Mouse (Mus musculus): Measurements from ENCODE around the gene Sphk2.
"Not testable (repeated sequence)": the region's sequence is repeated elsewhere in the genome, so short reads cannot be mapped to it uniquely, and the experiment has no call there.

The Sphk2 gene

DNA sequence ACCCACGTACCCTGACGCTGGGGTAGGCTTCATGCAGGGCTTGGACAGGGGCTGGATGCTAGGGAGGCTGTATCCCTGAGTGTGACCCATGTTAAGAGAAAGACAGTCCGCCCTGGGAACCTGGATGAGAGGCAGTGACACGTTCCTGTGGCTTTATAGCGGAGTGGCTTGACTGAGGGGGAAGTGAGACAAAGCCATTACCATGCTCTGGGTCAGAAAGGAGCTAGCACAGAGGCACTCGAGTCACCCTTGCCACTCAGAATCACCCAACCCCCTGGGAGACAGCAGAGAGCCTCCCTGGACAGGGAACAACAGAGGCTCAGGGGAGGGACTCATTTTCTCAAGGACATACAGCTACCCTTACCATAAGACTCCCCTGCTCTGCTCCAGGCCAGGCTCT is 28.7 kb downstream of the Sphk2 start:
- no peak for DNase-seq

DNA sequence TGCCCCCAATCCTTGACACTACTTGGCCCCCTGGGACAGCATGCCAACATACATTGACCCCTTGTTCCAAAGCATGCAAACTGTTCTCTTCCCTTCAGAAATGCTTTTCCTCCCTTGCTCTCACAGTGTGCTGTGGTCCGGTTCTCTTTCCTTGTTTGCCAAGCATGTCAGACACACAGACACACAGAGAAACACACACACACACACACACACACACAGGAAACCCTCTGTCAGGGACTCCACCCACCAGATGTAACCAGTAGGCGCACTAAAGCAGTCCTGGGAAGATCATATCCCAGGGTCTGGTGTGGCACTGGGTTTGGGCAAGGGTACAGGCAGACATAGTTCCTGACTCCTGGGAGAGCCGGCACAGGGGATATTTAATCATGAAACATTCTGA is 31.0 kb downstream of the Sphk2 start:
- DNase-seq: no peak

DNA sequence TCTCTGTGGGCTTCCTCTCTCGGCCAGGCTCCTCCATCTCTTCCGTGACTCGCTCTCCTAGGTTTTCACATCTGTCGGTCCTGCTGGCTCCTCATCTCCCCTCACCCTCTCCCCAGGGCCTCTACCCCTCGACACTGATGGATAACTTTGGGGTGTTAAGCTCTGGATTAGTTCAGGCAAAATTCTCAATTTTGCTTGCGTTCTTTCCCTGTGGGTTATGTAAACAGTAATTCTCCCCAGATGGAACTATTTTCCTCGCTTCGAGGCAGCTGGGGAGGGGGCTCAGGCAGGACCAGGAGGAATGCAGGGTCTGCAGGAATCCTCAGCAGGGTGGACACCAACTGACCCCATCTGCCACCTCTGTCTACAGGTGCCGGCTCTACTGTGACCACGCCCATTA is 32.0 kb downstream of the Sphk2 start:
- DNase-seq: no peak

DNA sequence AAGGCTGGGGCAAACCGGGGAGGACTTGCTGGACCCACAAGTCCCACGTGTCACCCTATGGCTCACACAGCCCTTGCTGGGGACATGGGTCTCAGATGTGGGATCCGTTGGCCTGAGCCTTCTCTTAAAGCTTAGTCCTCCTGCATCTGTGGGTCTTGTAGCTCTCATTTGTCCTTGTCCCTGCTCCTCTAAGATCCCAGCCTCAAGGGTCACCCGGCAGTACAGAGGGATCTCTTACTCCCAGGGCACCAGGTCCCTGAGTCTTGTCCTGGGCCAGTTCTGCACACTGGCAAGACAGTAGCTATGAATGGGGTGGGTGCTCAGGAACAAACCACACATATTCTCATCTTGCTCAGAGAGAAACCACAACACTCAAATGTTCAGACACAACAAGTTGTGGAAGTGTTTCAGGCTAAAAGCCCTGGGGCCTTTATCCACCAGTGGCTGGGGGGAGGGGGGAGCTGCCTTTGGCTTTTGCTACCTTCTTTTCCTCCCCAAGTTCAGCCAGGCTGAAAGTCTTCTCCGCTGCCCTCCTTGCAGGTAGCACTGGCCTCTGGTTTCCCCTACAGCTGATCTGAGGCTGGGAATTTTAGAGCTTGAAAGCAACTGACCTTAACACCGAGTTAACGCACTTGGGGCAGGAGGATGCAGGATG is 34.3 kb downstream of the Sphk2 start, which contains the start of gene Ntn5:
Gene Ntn5 (plus strand): TSS at position 627 of the 655 bp plus-strand sequence.
- no peak for DNase-seq

DNA sequence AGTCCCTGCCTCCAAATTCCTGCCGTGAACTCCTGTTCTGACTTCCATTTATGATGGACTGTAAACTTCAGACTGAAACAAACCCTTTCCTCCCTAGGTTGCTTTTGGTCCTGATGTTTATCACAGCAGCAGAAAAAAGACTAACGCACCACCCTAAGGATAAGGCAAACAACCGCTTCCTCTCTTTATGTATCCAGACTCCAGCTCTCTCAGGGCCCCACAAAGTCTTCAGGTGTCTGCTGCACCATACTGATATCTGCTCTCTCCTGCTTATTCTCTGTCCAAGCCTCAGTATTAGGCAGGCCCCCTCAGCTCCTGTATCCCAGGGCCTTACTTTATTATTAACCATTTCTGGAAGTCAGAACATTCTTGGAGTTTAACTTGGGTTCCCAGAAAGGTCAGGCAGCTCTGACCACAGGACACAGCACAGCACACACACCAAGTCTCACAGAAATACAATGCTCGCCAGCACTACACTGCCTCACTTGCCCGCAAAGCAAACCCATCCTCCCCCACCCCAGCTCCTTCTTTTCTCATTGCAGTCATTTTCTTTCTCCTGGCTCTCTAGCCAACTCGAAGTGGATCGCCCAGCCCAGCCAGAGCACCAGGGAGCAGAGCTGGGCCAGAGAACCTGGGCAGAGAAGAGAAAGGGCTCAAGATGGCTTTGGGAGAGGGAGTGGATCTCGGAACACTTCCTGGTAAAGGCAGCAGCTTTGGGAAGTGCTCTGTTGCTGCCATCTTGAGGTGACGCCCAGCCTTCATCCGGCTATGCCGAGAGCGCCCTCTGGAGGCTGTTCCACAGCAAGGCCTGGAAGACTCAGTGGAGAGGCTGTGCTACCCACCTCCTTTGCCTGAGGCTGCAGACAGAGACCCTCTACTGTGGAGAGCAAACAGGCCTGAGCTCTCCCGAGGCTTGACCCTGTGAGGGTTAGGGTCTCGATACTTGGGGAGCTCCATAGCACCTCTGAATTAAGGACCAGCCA is 35.4 kb downstream of the Sphk2 start:
- DNase-seq: peak; percentile 86

DNA sequence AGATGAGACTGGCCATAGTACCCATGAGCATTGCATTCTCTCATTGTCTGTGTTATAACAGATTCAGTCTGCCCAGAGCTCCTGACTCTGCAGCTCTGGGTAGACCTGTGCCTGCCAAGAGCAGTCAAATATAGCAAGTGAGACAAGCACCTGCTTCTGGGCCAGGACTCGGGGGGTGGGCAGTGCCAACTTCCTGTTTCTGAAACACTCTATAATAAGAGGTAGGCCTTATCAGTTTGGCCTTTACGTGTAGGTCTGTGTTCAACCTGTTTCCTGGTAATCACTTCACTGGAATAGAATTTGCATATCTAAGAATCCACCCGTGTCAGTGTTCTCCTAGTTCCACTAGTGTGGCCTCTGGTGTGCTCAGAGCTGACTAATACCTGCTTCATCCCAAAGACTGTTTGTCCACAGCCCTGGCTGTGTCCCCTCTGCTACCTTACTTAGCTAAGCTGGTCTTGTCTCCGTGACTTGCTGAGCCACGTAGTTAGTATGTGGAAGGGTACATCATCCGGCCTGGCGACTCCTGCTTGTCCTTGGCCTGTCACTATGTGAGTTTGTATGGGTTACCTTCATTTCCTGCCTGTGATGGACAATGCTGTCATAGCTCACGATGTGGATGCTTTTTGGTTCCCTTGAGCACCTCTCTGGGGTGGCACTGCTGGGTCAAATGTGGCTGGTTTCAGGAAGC is 36.6 kb downstream of the Sphk2 start:
- DNase-seq: no peak

DNA sequence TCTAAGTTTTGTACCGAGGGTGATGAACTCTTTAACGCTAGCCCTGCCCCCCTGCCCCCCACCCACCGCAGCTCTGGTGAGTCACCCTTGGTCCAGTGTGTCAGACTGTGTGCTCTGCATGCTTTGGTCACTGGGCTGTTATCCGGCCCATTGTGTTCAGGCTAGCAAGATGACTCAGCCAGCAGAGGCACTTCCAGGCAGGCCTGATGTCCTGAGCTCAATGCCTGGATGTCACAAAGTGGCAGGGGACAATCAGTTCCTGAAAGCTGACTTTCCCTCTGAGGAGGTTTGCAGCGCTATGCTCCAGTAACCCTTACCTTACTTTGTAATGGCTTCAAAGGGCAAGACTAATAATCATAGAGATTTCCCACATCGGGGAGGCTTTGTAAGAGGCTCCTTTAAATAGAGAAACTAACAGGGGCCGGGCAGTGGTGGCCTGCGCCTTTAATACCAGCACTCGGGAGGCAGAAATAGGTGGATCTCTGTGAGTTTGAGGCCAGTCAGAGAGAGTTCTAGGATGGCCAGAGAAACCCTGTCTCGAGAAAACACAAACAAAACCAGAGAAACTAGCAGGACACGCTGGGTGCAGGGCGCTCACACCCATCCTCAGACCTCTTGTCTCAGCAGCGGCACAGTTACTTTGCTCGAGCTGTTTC is 37.7 kb downstream of the Sphk2 start:
- no peak for DNase-seq

DNA sequence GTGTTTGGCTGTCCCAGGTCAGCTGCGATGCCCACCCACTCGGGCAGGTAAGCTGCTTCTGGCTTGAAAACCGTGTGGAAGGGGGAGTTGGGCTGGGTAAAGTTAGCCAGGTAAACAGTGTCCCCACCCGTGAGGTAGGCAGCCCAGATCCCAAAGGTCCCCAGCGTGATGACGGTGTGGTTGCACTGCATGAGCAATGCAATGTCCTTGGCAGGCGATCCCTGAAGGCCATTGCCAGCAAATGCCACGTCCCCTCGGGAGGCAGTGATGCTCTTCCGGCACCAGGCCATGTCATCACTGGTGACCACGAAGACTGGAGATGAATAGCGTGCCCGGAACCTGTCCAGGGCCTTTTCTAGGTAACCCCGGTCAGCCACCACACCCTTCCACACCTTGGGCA is 39.3 kb downstream of the Sphk2 start:
- no peak for DNase-seq

DNA sequence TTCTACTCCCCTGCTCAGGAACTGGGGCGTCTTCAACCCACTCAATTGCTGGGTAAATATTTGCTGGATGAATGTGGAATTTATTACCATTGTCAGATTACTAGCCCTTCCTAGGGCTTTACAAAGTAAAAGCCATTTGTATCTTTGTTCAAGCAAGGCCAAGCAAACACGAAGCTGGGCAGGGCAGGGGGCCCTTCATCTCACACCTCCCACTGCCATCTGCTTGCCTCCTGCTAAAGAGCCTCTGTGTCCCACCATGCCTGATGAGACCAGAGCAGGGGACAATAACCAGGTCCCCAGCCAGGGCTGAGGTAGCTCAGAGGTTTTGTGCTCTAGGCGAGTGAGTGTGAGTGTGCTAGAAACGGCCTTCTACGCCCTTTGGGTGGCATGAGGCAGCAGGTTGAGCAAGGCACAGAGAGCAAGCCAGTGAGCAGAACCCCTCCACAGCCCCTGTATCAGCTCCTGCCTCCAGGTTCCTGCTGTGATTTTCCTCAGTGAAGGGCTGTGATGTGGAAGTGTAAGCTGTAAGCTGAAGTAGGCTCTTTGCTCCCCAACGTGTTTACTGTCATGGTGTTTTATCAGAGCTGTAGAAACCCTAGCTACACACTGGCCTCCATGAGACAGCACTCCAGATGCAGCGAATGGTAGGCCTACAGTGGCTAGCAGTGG is 40.0 kb downstream of the Sphk2 start:
- DNase-seq: no peak

DNA sequence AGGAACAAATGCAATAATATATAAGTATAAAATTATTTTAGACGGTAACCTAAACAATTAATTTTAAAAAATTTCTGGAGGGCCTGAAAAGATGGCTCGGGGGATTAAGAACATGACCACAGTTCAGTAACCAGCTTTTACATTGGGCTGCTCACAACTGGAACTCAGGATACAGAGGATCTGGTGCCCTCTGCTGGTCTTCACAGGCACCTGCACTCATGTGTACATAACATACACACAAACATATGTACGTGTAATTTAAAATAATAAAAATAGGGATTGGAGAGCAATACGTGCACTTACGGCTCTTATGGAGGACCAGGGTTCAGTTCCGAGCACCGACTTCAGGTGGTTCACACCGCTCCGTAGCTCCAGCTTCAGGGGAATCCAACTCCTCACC is 48.9 kb downstream of the Sphk2 start:
- no peak for DNase-seq

DNA sequence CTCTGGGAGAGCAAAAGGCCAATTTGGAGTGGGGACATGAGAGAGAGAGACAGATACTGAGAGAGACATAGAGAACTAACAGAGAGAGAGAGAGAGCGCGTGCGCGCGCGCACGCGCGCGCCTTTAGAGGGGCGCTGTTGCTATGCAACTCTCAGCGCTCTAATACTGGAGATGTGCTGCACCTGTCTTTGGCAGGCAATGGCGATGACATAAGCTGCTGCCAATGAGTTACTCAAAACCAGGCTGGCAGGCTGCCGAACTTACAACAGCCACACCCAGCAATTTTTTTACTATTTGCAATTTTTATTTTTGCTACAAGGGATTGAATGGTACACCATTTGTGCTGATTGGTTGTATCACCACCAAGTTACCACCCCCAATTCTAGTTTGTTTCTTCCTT is 50.0 kb downstream of the Sphk2 start:
- DNase-seq: no peak

DNA sequence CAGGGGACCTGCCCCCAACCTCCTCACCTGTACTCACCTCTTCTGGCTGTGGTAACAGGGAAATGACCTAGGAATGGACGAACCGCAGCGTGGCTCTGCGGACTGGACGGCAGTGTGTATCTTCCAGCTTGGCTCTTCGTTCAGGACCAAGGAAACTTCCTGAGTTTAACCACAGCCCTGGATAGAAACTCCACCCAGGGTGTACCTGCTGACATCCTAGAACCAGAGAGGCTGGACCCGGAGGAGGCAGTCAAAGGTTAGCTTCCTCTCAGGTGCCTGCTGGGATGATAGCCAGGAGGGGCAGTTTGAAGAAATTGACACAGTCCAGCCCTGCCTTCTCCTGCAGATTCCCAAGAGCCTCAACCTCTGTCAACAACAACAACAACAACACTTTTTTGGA is 51.6 kb downstream of the Sphk2 start, which contains the start of gene Fut2:
Gene Fut2 (minus strand): TSS at position 234 of the 400 bp plus-strand sequence.
- DNase-seq: no peak

DNA sequence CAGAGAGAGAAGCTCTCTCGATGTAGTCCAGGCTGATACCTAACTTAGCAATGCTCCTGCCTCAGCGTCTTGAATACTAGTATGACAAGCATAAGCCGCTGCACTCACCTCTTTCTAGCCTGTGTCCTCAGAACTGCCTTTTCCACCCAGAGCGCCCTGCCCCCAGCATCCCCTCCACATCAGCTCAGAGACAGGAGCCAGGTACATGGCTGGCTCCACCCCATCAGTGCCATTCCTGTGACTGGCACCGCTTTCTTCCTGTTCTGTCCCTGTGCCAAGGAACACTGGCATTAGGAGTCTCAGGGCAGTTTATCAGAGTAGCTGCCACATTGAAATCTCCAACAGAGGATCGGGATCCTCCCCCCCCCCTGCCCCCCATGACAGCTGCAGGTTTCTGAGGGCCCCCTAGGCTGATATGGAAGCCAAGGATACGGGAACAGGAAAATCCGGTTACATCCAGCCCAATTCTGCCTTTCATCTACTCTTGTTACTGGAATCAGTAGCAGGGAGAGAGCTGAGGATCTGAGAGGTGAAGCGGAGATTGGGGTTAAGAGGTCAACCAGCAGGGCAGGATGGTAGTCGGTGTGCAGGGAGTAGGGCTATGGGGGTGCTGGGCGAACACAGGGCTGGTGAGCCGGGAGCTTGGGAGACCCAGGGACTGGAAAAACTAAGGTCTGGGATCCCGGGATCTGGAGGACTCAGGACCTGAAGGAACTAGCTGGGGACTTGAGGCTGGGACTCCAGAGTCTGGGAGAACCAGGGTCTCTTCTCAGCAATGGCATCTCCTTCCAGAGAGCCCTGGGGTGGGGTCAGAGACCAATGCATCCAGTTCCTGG is 52.3 kb downstream of the Sphk2 start:
- no peak for DNase-seq

DNA sequence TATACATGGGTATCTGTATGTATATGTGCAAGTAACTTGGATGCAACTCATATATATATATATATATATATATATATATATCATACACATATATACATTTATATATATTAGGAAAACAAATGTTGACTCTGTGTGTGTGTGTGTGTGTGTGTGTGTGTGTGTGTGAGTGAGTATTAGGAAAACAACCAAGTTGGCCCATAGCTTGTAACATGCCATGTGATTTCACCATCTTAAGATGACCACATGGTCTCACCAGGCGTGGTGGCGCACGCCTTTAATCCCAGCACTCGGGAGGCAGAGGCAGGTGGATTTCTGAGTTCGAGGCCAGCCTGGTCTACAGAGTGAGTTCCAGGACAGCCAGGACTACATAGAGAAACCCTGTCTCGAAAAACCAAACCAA is 56.1 kb downstream of the Sphk2 start:
- DNase-seq: not testable (repeated sequence)

DNA sequence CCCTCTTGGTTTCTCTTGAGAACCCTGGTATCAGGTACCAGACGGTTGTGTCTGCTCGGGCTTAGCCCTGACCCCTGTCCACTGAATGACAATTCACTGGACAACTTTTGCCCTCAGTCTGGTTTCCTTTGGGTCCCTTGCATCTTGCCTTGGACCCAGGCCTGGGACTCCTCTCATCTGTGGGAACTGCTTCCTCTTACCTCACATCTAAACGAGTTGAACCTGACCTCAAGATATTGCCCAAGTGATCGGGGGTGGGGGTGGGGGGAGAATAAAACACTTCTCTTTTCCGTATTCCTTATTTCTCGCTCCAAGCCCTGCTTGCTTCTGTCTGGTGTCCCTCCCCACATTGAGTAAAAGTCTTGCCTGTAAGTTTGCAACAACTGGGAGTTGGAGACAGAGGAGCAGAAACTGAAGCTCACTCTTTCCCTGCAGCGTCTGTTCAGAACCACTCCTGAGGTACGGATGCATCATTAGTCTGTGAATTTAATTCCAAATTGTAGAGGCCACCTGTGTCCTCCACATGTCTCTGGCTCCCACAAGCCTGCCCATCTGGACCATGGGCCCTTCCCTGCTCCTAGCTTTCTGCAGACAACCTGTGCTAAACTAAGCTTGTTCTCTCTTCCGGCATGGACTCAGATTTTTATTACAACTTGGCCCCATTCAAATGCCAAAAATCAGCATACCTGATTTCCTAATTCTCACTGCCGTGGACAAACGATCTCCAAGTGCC is 56.9 kb downstream of the Sphk2 start:
- DNase-seq: no peak
